Mouse (Mus musculus) lung, postnatal 0 days (tissue): ENCODE data around the gene Rdh5. TPM values are rescaled to one million over a fixed set of nuclear protein-coding genes. Genes with fewer than 3 reads are reported as not detected.

Experiments used
- ATAC-seq: fragments of 200-750 bp; cut with Nextera tagmentation; 2 replicates; pipeline ENCODE4 v1.8.0; 2017; ENCODE audit warnings: moderate library complexity
- DNase-seq: peaks from one replicate; pipeline ENCODE4 v3.0.0-alpha.2; 2016; ENCODE audit warnings: low spot score
- H3K27ac ChIP-seq: fragments of 300-500 bp; sonication (generic); 2 replicates; pipeline ENCODE4 v1.5.1; 2014; ENCODE audit warnings: antibody characterized with exemption, mild to moderate bottlenecking, low read length, mixed read lengths
- H3K27me3 ChIP-seq: fragments of 300-500 bp; sonication (generic); replicated peaks from 2 replicates; pipeline ENCODE4 v1.6.1; 2014; ENCODE audit warnings: low read length, mixed read lengths; ENCODE audit not compliant: insufficient read depth
- H3K36me3 ChIP-seq: fragments of 300-500 bp; sonication (generic); 2 replicates; pipeline ENCODE4 v1.6.1; 2014; ENCODE audit warnings: low read length, mixed read lengths; ENCODE audit not compliant: insufficient read depth
- H3K4me1 ChIP-seq: fragments of 300-500 bp; sonication (generic); 2 replicates; pipeline ENCODE4 v1.6.1; 2014; ENCODE audit warnings: antibody characterized with exemption, low read depth, low read length, mixed read lengths; ENCODE audit not compliant: insufficient read depth
- H3K4me2 ChIP-seq: fragments of 300-500 bp; sonication (generic); replicated peaks from 2 replicates; pipeline ENCODE4 v1.6.1; 2014; ENCODE audit warnings: low read depth, mild to moderate bottlenecking, low read length, moderate library complexity, mixed read lengths
- H3K4me3 ChIP-seq: fragments of 300-500 bp; sonication (generic); 2 replicates; pipeline ENCODE4 v1.5.1; 2014; ENCODE audit warnings: low read depth, low read length
- H3K9ac ChIP-seq: fragments of 300-500 bp; sonication (generic); replicated peaks from 2 replicates; pipeline ENCODE4 v1.6.1; 2014; ENCODE audit warnings: low read depth, mild to moderate bottlenecking
- H3K9me3 ChIP-seq: fragments of 300-500 bp; sonication (generic); 2 replicates; pipeline ENCODE4 v1.6.1; 2016; ENCODE audit warnings: low read length, mixed read lengths
- CTCF ChIP-seq: IDR thresholded peaks from 2 replicates; pipeline ENCODE4 v1.5.1; 2016; ENCODE audit warnings: antibody characterized with exemption, mild to moderate bottlenecking
- EP300 ChIP-seq: IDR thresholded peaks from 2 replicates; pipeline ENCODE4 v1.6.1; 2016; ENCODE audit warnings: antibody characterized with exemption, mild to moderate bottlenecking, control low read depth
- WGBS: fragments of 180-500 bp; shearing (Covaris S2); extraction: QIAGEN DNeasy Blood & Tissue Kit; methylation state at CpG from one replicate; pipeline ENCODE4 v1.1.7; 2014; 5-methylcytosine and 5-hydroxymethylcytosine counted together
- polyA plus RNA-seq: library from polyadenylated mRNA; unstranded; fragments of >200 nt; fragmentation: Nextera tagmentation; extraction: Ambion mirVana; gene quantifications from 2 replicates; pipeline ENCODE4 v1.2.1, GENCODE M21; 2015

Rdh5 gene
- polyA plus RNA-seq, 1 experiment from 2014 or later = 13.2 TPM

DNA sequence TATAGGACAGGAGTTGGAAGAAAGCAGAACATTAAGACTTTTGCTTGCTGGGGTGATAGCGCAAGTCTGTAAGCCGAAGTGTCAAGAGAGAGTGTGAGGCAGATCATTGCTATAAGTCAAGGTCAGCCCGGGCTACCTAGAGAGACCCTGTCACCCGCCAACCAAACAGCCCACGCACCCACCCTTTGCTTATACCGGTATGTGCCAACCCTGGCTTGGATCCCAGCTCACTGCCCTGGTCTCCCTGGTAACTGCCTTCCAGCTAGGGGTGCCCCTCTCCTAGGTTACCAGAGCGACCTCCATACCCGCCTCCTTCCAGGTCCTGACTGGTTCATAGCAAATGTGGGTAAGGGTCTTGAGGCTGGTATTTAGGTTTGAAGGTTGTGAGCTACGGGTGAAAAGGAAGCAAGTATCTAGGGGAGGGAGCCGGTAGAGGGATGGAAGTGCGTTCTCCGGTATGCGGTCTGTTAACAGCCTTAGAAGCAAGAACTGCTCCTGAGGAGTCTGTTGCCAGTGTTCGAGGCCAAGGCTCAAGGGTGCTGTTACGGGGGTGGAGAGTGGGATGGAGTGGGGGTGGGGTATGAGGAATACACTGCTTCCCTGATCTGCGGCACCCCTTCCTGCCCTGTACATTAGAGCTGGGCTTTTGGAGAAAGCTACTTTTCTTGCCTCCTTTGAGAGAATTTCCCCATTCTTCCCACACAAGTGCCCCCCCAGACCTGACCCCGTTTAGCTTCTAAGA, 26.6 kb downstream of the Rdh5 start:
- 6% methylated on average over 17 of the region's 17 CpGs for WGBS
- peaks cover 2% of the 10 kb centered on the region; the same call in 1 of the 2 replicates for H3K4me1 ChIP-seq
- H3K27me3 ChIP-seq = peaks cover 13% of the 10 kb centered on the region
- DNase-seq = peak; percentile 36
- H3K9me3 ChIP-seq = no peaks in the 10 kb centered on the region
- no peak overlapping the region for H3K4me3 ChIP-seq
- peak; percentile 20; the same call in 1 of the 2 replicates for ATAC-seq
- no peak overlapping the region for H3K27ac ChIP-seq
- peak overlapping the region; percentile 40 for H3K4me2 ChIP-seq
- no peaks in the 10 kb centered on the region; the same call in 1 of the 2 replicates for H3K36me3 ChIP-seq
- no peak overlapping the region for H3K9ac ChIP-seq
- no peak for TF ChIP-seq CTCF
- no peak for TF ChIP-seq EP300

DNA sequence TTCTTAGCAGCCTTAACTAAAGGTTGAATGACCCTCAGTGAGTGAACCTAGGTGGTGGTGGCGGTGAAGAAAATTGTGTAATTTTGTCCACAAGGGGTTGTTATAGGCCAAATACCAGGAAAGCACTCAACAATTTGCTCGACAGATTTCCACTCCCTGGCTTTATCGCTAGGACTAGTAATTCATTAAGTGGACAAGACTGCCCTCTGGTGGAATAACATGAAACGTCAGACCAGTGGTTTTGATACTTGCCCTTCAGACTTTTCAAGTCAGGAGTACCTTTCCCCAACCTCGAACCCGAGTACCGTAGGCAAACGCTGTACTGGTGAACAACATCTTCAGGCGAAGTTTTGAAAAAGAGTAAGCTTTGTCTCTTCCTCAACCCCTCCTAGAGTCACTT, 27.3 kb downstream of the Rdh5 start:
- H3K27me3 ChIP-seq = peaks cover 13% of the 10 kb centered on the region
- DNase-seq (peak; percentile 93), ATAC-seq (peak; percentile 64)
- WGBS = 0% methylated on average over 9 of the region's 9 CpGs
- H3K9ac ChIP-seq = no peak overlapping the region
- no peak overlapping the region for H3K4me3 ChIP-seq
- no peaks in the 10 kb centered on the region; the same call in 1 of the 2 replicates for H3K36me3 ChIP-seq
- H3K4me1 ChIP-seq = peaks cover 5% of the 10 kb centered on the region; the same call in 1 of the 2 replicates
- H3K9me3 ChIP-seq = no peaks in the 10 kb centered on the region
- TF ChIP-seq CTCF (peak; percentile 83), EP300 (no peak)
- H3K4me2 ChIP-seq = peak overlapping the region; percentile 40
- H3K27ac ChIP-seq = no peak overlapping the region

DNA sequence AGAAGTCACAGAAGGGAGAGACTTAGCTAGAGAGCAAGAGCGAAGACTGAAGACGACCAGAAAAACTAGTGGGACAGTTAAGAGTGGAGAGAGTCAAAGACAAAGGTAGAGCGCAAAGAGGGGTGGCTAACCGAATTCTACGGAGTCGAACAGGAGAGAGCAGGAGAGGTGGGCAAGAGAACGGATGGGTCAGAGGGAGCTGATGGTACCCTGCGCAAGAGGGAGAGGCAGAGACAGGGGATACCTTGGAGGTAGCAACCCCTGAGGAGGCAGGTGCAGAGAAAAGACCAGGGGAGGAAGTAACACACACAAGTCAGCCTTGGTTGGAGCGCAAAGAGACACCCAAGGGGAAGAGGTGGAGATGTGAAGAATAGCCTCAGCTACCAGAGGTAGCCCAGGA, 30.4 kb downstream of the Rdh5 start:
- TF ChIP-seq EP300 (no peak), CTCF (no peak)
- Histone ChIP-seq H3K27me3 (peaks cover 13% of the 10 kb centered on the region), H3K4me1 (peaks cover 6% of the 10 kb centered on the region; the same call in 1 of the 2 replicates), H3K9ac (no peak overlapping the region), H3K4me2 (peak overlapping the region; percentile 97), H3K27ac (no peak overlapping the region), H3K36me3 (no peaks in the 10 kb centered on the region; the same call in 1 of the 2 replicates), H3K4me3 (peak overlapping the region; percentile 53), H3K9me3 (no peaks in the 10 kb centered on the region)
- no peak for ATAC-seq
- no peak for DNase-seq
- 7% methylated on average over 9 of the region's 9 CpGs for WGBS

DNA sequence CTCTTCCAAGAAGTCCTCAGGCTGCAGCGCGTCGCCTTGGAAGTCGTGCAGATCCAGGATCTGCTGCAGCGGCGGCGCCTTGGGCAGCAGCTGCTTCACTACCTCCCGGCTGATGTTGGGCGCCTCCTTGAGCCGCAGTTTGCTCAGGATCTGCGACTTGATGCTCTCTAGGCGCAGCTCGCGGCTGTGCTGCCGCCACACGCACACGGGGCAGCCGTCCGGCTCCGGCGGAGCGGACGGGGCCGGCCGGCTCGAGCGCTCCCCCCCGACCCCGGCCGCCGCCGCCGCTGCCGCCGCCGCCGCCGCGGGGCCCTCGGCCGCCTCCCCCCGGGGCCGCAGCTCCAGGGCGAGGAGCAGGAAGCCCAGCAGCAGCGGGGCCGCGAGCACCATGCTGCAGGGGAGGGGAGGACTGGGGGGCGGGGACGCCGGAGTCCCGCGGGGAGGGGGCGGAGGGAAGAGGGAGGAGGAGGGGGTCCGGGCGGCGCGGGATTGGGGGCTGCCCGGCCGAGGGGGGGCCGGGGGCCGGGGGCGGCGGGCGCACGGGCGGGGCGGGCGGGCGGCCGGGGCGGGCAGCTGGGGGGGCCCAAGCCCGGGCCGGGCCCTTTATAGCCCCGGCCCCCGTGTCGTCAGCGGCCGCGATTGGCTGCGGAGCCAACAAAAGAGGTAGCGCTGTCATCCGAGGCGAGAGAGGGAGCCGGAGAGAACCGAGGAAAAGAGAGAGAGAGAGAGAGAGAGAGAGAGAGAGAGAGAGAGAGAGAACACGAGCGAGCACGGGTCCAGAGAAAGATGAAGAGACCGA, 31.2 kb downstream of the Rdh5 start, which contains the start of gene Gdf11:
Gene Gdf11 (minus strand): TSS at position 423 of the 799 bp plus-strand sequence.
- H3K9ac ChIP-seq = peak within 1 kb of the TSS; percentile 39
- H3K4me2 ChIP-seq = peak within 1 kb of the TSS; percentile 97
- peak; percentile 35 for TF ChIP-seq CTCF
- no peak for TF ChIP-seq EP300
- under 1% methylated on average over 38 of the region's 89 CpGs for WGBS
- H3K9me3 ChIP-seq = no peaks in the 10 kb centered on the region
- DNase-seq (peak; percentile 64), ATAC-seq (peak; percentile 65)
- H3K4me1 ChIP-seq = peaks cover 6% of the 10 kb centered on the region; the same call in 1 of the 2 replicates
- H3K36me3 ChIP-seq = no peaks in the 10 kb centered on the region; the same call in 1 of the 2 replicates
- peaks cover 10% of the 10 kb centered on the region for H3K27me3 ChIP-seq
- H3K27ac ChIP-seq = no peak within 1 kb of the TSS
- H3K4me3 ChIP-seq = peak within 1 kb of the TSS; percentile 53

DNA sequence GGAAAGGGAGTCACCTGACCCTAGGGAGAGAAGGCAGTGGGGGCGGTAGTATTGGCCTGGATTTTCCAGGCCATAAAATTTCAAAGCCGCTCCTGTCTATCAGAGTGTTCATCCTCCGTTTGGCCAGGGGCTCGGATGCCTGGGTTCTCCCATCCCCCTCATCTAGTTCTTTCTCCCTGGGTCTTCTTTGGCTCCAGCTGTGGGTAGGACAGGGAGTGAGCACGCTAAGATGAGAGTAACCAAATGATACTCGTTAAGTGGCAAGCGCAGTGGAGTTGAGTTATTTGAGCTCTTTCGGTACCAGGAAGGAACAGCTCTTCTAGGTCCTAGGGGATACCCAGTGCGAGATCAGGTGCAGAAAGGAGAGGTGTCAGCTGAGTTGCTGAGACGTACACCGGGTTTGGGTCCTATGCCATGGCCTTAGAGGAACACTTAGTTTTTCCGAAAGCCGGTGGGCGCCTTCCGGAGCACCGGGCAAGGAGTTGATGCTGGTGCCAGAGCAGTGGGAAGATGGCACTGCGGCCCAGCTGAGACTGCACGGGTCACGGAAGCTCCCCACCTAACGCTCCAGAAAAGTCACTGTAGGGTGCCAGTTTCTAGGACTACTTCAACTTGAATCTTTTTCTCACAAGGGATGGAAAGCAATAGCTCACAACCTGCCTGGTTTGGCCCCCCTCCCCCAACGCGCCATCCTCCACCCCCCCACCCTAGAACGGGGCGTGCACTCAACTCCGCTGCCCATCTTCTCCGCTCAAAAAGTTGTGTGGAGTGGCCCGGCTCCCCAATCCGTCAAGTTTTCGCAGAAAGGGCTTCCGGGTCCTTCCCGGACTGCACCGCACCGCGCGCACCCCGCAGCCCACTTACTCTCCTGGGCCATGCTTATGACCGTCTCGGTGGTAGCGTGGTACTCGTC, 32.0 kb downstream of the Rdh5 start:
- DNase-seq = no peak
- H3K9me3 ChIP-seq = no peaks in the 10 kb centered on the region

More for the DNA sequence above, 32.0 kb downstream of the Rdh5 start:
- peaks cover 4% of the 10 kb centered on the region; the same call in 1 of the 2 replicates for H3K4me1 ChIP-seq
- H3K27me3 ChIP-seq = peaks cover 5% of the 10 kb centered on the region; the same call in 1 of the 2 replicates
- 1% methylated on average over 40 of the region's 40 CpGs for WGBS
- H3K27ac ChIP-seq = no peak overlapping the region
- H3K4me3 ChIP-seq = peak overlapping the region; percentile 53
- peak overlapping the region; percentile 97 for H3K4me2 ChIP-seq
- TF ChIP-seq CTCF (no peak), EP300 (no peak)
- peak overlapping the region; percentile 39; the same call in 1 of the 2 replicates for H3K9ac ChIP-seq
- no peak for ATAC-seq
- H3K36me3 ChIP-seq = no peaks in the 10 kb centered on the region
